Mouse (Mus musculus) gastrocnemius, adult 2 months (tissue): ENCODE data around the gene Noc4l. TPM values are rescaled to one million over a fixed set of nuclear protein-coding genes. Genes with fewer than 3 reads are reported as not detected.
A peak's percentile ranks its signal among the peaks of the same experiment; 100 is the strongest.

Source experiments
- DNase-seq: peaks from one replicate; pipeline ENCODE4 v3.0.0; 2022
- H3K27ac ChIP-seq: fragments of 200-600 bp; 2 replicates; pipeline ENCODE4 v1.8.1; 2022; ENCODE audit warnings: mild to moderate bottlenecking
- H3K4me3 ChIP-seq: fragments of 200-600 bp; 2 replicates; pipeline ENCODE4 v1.8.1; 2022; ENCODE audit warnings: mild to moderate bottlenecking, moderate library complexity
- CTCF ChIP-seq: fragments of 200-600 bp; IDR thresholded peaks from 2 replicates; pipeline ENCODE4 v1.8.1; 2022; ENCODE audit warnings: antibody characterized with exemption, mild to moderate bottlenecking, moderate library complexity
- intact Hi-C: fragments of 180-260 bp; cut with DNase I; formaldehyde crosslinking; loops from one replicate; pipeline ENCODE4 v1.15.1; 2025
- long read RNA-seq, 2 experiments: library from polyadenylated mRNA; stranded (forward); transcript quantifications; one replicate each; pipeline ENCODE4 v2.0.0; 2021
- total RNA-seq, 2 experiments: library from RNA; stranded (reverse); gene quantifications; 2 replicates each; pipeline ENCODE4 v1.2.3; 2021

The Noc4l gene
- 10 to 100 TPM; 15.1 to 15.6 TPM for total RNA-seq
- long read RNA-seq, experiment 1, transcript Noc4l-201 (15 exons, 2,075 nt) = major isoform, 30 of 31 reads
- long read RNA-seq, experiment 1, partial matches to known transcripts = 0 of 31 reads
- long read RNA-seq, experiment 1, other reads (novel, unspliced or antisense) = 1 of 31 reads
- long read RNA-seq, experiment 2, transcript Noc4l-201 (15 exons, 2,075 nt) = major isoform, 33 of 34 reads
- long read RNA-seq, experiment 2, partial matches to known transcripts = 0 of 34 reads
- long read RNA-seq, experiment 2, other reads (novel, unspliced or antisense) = 1 of 34 reads

DNA sequence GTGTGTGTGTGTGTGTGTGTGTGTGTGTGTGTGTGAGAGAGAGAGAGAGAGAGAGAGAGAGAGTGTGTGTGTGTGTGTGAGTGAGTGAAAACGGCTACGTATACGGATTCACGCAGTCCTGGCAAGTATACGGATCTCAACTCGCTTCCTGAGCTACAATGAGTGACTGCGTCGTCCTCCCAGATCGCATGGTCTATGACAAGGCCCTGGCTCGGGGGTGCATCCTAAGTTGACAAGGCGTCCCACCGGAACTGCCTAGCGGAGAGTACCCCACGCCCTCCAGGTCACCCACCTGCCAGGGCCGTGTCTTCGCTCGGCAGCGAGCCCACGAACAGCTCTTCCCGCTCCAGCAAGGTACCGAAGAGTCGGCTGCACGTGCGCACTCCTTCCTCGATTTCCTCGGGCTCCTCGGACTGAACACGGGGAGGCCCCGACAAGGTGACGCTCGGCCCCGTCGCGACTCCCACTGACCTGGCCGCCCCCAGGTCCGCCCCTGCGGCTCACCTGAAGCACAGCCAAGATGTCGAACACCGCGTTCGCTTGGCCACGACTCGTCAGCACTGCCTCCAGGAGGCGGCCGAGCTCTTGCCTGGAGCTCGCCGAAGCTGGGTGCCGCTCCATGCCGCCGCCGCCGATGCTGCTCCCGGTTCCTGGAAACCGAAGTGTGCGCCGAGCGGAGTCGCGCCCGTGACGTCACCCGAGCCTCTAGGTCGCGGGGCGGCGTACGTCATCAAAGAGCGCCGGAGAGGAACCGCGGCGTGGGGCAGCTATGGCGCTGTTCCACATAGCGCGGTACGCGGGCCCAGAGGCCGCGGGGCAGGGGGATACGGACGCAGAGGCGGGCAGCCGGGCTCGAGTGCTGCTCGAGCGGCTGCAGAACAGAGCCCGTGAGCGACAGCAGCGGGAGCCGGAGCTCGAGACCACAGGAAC is at the start of gene Noc4l, which contains the start of gene Ddx51:
TSS of gene Noc4l (minus strand) at position 699 of the 930 bp plus-strand sequence.
TSS of gene Ddx51 (plus strand) at position 733 of the 930 bp plus-strand sequence.
- intact Hi-C loops = loop anchor here (5.0 kb wide), 1 partner anchor 619 kb away; no protein-coding TSS in a partner anchor
- peak; percentile 3; the same call in 1 of the 2 replicates for TF ChIP-seq CTCF
- Histone ChIP-seq H3K27ac (peak within 1 kb of the TSS; percentile 92), H3K4me3 (peak within 1 kb of the TSS; percentile 80)
- peak; percentile 97 for DNase-seq

DNA sequence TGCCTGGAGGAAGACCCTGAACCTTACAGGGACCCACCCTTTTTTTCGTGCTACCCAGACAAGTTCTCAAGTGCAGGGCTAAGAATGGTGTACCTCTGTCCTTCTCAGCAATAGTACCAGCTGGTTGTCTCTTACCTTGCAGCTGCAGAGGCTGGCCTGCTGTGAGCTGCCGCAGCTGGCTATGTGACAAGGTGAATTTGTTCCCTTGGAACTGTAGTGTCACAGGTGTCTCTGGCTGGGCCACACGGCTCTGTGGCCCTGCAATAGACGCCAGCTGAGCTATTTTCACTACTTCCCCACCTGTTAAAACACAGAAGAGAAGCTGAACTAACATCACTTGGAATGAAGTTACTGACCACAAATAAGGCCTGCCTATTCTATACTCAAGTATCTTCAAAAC is 45.4 kb upstream of the Noc4l start:
- no peak overlapping the region for H3K27ac ChIP-seq
- intact Hi-C loops = no loop called here
- no peak for TF ChIP-seq CTCF
- H3K4me3 ChIP-seq = no peak overlapping the region
- DNase-seq = no peak

DNA sequence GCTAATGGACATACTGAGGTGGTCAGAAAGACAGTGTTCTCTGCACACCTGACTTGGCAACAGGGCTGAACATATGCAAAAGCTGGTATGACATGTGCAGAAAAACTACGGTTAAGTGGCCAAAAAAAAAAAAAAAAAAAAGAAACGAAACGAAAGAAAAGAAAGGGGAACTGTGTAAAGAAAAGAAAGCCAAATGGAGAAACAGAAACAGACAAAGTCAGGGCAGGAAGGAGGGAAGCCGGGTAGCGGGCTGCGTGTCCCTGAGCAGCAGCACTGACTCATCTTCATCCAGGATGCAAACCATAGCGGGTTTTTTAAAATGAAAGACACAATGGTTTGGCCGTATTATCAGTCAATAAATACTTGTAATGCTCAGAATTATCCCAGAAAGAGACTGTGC is 28.8 kb upstream of the Noc4l start:
- Histone ChIP-seq H3K4me3 (no peak overlapping the region), H3K27ac (no peak overlapping the region)
- no peak for DNase-seq
- TF ChIP-seq CTCF = no peak
- intact Hi-C loops = no loop called here

DNA sequence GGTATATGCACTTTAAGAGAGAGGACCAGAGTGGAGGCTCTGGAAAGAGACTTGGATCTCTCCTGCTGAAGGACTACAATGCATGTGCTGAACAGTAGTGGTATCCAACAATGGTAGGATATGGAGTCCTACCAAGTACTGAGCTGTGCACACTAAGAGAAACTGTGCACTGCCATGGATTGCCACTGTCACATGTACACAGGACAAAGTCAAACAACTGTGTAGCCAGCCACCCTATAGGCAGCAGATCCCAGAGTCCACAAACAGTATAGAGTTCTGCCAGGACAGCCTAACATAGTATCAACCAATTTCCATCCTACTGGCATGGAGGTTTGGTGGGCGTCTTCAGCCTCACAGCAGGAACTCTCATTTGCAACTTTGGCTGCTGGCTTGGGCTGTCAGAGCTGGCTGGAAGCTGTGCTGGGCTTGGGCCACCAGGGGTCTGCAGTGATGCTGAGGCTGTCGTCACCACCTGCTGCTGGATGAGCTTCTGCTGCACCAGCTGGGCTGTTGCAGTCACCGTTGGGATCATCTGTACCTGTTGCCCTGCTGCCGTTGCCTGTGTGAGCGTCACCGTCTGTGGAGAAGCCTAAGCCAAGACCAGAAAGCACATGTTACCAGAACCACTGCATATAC is 12.4 kb upstream of the Noc4l start:
- no peak overlapping the region for H3K4me3 ChIP-seq
- no peak for DNase-seq
- no peak overlapping the region for H3K27ac ChIP-seq
- intact Hi-C loops = no loop called here
- TF ChIP-seq CTCF = no peak

DNA sequence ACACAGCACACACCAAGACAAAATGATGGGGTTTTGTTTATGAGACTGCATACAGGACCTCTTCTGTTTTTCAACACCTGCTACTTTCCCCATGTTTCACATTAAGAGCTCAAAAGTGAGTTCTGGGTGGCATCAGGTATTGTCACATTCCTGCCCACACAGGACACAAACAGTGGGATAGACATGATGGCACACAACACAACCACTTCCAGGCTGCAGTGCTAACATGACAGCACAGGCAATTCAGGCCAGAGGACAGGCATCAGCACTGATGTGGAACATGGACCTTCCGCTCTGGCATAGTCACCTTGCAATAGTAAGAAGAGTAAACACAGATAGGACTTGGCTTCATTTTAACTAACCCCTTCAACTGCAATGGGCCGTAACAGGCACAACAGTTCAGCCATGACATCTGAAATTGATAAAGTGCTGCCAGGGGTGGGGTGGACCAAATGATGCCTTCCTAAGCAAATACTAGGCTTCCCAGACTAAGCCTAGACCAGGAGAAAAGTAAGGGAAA is 11.6 kb upstream of the Noc4l start:
- Histone ChIP-seq H3K27ac (no peak overlapping the region), H3K4me3 (no peak overlapping the region)
- intact Hi-C loops = no loop called here
- no peak for DNase-seq
- TF ChIP-seq CTCF = no peak

DNA sequence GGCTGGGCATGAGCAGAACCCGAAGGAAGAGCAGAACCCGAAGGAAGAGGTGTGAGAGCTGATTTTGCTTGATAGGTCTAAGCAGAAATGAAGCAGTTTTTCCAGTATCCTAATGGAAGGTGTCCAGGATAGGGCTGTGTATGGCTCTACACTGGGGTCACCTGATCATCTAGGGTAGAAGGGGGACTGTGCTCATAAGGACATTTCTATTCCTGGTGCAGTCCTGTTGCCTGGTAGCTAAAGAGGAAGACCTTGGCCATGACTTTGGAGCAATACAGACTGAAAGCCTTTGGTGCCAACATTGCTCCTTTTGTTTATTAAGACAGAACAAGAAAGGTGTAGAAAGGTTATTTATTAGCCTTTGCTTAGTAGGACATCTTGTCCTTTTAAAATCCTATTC is 10.8 kb upstream of the Noc4l start:
- Histone ChIP-seq H3K27ac (no peak overlapping the region), H3K4me3 (no peak overlapping the region)
- TF ChIP-seq CTCF = no peak
- intact Hi-C loops = no loop called here
- no peak for DNase-seq

DNA sequence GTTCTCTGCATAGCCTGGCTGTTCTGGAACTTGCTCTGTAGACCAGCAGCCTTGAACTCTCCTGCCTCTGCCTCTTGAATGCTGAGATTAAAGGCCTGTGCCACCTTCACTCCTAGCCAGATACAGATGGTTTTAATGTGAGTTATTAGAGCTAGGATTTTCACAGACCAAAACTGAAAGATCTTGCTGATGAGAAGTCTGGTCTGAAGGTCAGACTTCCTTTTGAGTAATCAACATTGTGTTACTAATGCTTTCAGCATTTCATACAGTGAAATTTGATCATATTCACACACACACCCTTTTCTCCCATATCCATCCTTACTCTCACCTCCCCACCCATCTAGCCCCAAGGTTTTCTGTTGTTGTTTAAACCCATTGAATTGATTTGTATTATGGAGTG is 6.5 kb upstream of the Noc4l start:
- DNase-seq = no peak
- Histone ChIP-seq H3K27ac (no peak overlapping the region), H3K4me3 (no peak overlapping the region)
- no peak for TF ChIP-seq CTCF
- intact Hi-C loops = no loop called here

DNA sequence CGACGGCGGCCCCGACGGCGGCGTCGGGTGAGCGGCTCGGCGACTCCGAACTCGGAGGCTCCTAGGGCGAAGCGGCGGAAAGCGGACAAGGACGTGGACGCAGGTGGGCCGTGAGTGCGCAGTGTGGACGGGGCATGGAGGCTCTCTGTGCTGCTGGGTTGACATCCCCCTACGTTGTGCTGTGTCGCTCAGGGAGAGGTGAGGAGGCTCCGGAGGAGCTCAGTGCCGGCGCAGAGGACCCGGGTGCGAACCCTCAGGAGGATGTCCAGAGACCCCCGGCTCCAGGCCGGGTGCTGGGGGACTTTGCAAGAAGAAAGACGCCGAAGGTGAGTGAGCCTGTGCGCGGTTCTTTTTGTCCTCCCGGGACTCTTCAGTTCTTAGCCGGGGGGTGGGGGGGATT is 469 bp upstream of the Noc4l start:
- no peak for TF ChIP-seq CTCF
- intact Hi-C loops = loop anchor here (5.0 kb wide), 1 partner anchor 619 kb away; no protein-coding TSS in a partner anchor

DNA sequence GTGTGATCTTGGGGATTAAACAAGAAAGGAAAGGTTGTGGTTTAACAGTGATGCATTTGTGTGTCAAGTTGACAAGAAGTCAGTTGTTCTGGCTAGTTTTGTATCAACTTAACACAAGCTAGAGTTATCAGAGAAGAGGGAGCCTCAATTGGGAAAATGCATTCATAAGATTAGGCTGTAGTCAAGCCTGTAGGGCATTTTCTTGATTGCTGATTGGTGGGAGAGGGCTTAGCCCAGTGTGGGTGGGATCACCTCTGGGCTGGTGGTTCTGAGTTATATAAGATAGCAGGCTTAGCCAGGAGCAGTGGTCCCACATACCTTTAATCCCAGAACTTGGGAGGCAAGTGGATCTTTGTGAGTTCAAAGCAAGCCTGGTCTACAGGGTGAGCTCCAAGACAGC is 6.8 kb downstream of the Noc4l start:
- no peak for DNase-seq
- TF ChIP-seq CTCF = no peak
- intact Hi-C loops = no loop called here
- Histone ChIP-seq H3K4me3 (no peak overlapping the region), H3K27ac (no peak overlapping the region)

More for the DNA sequence above, 469 bp upstream of the Noc4l start:
- Histone ChIP-seq H3K4me3 (peak overlapping the region; percentile 80), H3K27ac (peak overlapping the region; percentile 92)
- no peak for DNase-seq

DNA sequence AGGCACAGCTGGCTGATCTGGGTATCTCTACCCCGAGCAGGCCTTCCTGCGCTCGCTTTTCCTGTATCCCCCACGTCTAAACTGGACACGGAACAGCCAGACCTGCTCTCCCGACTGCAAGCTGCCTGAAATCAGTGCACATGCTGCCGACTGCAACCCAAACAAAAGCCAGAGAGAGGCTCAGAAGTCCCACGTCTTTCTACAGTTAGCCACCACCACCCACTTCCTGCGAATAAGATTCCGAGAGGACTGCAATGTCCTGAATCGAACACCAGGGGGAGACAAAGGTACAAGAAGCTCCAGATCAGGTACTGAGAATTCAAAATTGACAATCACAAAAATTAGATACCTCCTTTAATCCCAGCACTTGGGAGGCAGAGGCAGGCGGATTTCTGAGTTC is 13.8 kb downstream of the Noc4l start:
- peak; percentile 88 for TF ChIP-seq CTCF
- peak; percentile 53 for DNase-seq
- Histone ChIP-seq H3K27ac (no peak overlapping the region), H3K4me3 (peak overlapping the region; percentile 52)
- intact Hi-C loops = no loop called here

DNA sequence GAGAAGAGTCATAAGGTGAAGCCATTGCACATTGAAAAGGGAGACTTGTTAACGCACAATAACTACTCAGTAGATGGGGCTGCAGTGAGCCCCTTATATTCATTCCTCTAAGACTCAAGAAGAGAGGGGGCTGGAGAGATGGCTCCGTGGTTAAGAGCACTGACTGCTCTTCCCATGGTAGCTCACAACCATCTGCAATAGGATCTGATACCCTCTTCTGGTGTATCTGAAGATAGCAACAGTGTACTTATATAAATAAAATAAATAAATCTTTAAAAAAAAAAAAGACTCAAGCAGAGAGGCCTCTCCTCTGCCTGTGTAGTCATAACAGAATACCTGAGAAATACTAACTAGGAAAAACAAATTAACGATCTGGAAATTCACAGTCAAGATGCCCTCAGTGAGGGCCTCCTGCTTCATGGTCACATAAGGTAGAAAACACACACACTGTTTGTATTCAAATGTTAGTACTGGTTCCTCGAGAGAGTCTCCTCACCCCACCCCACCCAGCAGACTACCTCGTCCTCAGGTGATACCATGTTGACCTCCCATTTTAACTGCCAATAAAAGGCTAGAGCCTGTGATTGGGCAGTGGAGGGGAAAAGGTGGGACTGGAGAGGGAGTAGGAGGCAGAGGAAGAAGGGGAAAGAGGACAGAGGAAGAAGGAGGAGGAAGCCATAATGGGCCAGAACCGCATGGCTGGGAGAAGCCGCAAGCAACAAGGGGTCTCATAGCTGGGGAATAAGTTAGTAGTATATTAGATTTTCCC is 14.7 kb downstream of the Noc4l start:
- H3K27ac ChIP-seq = no peak overlapping the region
- intact Hi-C loops = no loop called here
- no peak for TF ChIP-seq CTCF
- no peak for DNase-seq
- H3K4me3 ChIP-seq = no peak overlapping the region
